ENCODE assay signal across 20 mouse cellular contexts in genomic region chr9:63066384-63067053, GRCm38 (mm10).
"Had no signal": no experiment of that assay in that cellular context is flagged by ENCODE, and none has a peak within 500 bp of the region (broad histone marks: within the 10 kb centered on the region; RNA-seq: fewer than 3 reads in every experiment).

No protein-coding gene starts in this region.

- H3K4me1 ChIP-seq: kidney, embryonic 15.5 days; liver, embryonic 12.5 days; liver, embryonic 15.5 days; midbrain, embryonic 15.5 days; neural tube, embryonic 13.5 days had no signal

- H3K36me3 ChIP-seq: kidney, embryonic 15.5 days; liver, embryonic 12.5 days; liver, embryonic 15.5 days; midbrain, embryonic 12.5 days; midbrain, embryonic 15.5 days; neural tube, embryonic 13.5 days; stomach, embryonic 15.5 days had no signal

- H3K27me3 ChIP-seq: kidney, embryonic 15.5 days; liver, embryonic 12.5 days; liver, embryonic 15.5 days; midbrain, embryonic 15.5 days; neural tube, embryonic 13.5 days; stomach, embryonic 15.5 days had no signal

- H3K4me2 ChIP-seq: kidney, embryonic 15.5 days; liver, embryonic 12.5 days; liver, embryonic 15.5 days; midbrain, embryonic 12.5 days; midbrain, embryonic 15.5 days; neural tube, embryonic 13.5 days; stomach, embryonic 15.5 days had no signal

- H3K9me3 ChIP-seq: liver, embryonic 12.5 days; liver, embryonic 15.5 days; stomach, embryonic 15.5 days had no signal

- ATAC-seq: liver, embryonic 12.5 days; midbrain, embryonic 15.5 days had no signal

- DNase-seq: kidney, adult 11 months; kidney, adult 8-10 months; kidney, postnatal 14 days; kidney, postnatal 4 days; left cerebral cortex, postnatal 4 days; liver; lung, adult 2 months; lung, postnatal 14 days; retina, postnatal 1 day; right cerebral cortex, postnatal 25 days; spleen, adult 18-20 months; thymus, postnatal 36 days had no signal

- H3K27ac ChIP-seq: kidney, embryonic 15.5 days; liver, embryonic 12.5 days; liver, embryonic 15.5 days; macrophage; midbrain, embryonic 12.5 days; midbrain, embryonic 15.5 days; neural tube, embryonic 13.5 days; stomach, embryonic 15.5 days had no signal

- H3K9ac ChIP-seq: kidney, embryonic 15.5 days; liver, embryonic 12.5 days; liver, embryonic 15.5 days; midbrain, embryonic 12.5 days; midbrain, embryonic 15.5 days; neural tube, embryonic 13.5 days; stomach, embryonic 15.5 days had no signal

- H3K4me3 ChIP-seq: kidney, embryonic 15.5 days; liver, embryonic 12.5 days; liver, embryonic 15.5 days; midbrain, embryonic 12.5 days; midbrain, embryonic 15.5 days; neural tube, embryonic 13.5 days; stomach, embryonic 15.5 days had no signal
